Mouse (Mus musculus): ENCODE measurements around the gene Cenpp.

GRCm38 (mm10) chr13:49472676-49473005 lies 179.9 kb downstream of the Cenpp start:
- TF ChIP-seq POLR2A (IDR thresholded peaks at IDR 0.05; ENCODE audit: borderline replicate concordance, control insufficient read depth, low read depth, low read length) (no peak), CTCF (IDR thresholded peaks at IDR 0.05; ENCODE audit: control insufficient read depth, insufficient read depth, low read length) (no peak)

Measured in bone marrow, adult 2 months (tissue).